Mouse (Mus musculus) testis, adult 2 months (tissue): Measurements from ENCODE around the gene Cdx4. TPM values are rescaled to one million over a fixed set of nuclear protein-coding genes. Genes with fewer than 3 reads are reported as not detected.

Source experiments
- H3K27ac ChIP-seq: fragments of 200-500 bp; 2 replicates; pipeline ENCODE4 v1.5.1; 2012; ENCODE audit warnings: low read depth, low read length; ENCODE audit not compliant: control insufficient read depth, insufficient read depth
- H3K27me3 ChIP-seq: fragments of 200-500 bp; 2 replicates; pipeline ENCODE4 v1.6.1; 2012; ENCODE audit warnings: mild to moderate bottlenecking, low read length, moderate library complexity; ENCODE audit not compliant: control insufficient read depth, insufficient read depth
- H3K36me3 ChIP-seq: fragments of 200-500 bp; 2 replicates; pipeline ENCODE4 v1.6.1; 2012; ENCODE audit warnings: mild to moderate bottlenecking, low read length; ENCODE audit not compliant: control insufficient read depth, insufficient read depth
- H3K4me1 ChIP-seq: fragments of 200-500 bp; 2 replicates; pipeline ENCODE4 v1.6.1; 2012; ENCODE audit warnings: low read length; ENCODE audit not compliant: control insufficient read depth, insufficient read depth
- H3K4me3 ChIP-seq: fragments of 200-500 bp; 2 replicates; pipeline ENCODE4 v1.5.1; 2012; ENCODE audit warnings: low read depth, mild to moderate bottlenecking, low read length, moderate library complexity, mixed read lengths; ENCODE audit not compliant: control insufficient read depth
- CTCF ChIP-seq: fragments of 200-500 bp; IDR thresholded peaks from 2 replicates; pipeline ENCODE4 v1.5.1; 2012; ENCODE audit warnings: low read depth, mild to moderate bottlenecking, inconsistent platforms, low read length, moderate library complexity; ENCODE audit not compliant: control insufficient read depth, insufficient read depth, insufficient replicate concordance
- POLR2A ChIP-seq: fragments of 200-500 bp; IDR thresholded peaks from 2 replicates; pipeline ENCODE4 v1.6.1; 2012; ENCODE audit warnings: low read depth, mild to moderate bottlenecking, inconsistent platforms, low read length, moderate library complexity; ENCODE audit not compliant: control insufficient read depth
- polyA plus RNA-seq: library from polyadenylated mRNA; depleted of rRNA; stranded (reverse); fragments of >200 nt; gene quantifications from 2 replicates; pipeline ENCODE4 v1.2.3, GENCODE M21; 2012; rRNA removed

The Cdx4 gene
- polyA plus RNA-seq, 1 experiment: not detected

DNA sequence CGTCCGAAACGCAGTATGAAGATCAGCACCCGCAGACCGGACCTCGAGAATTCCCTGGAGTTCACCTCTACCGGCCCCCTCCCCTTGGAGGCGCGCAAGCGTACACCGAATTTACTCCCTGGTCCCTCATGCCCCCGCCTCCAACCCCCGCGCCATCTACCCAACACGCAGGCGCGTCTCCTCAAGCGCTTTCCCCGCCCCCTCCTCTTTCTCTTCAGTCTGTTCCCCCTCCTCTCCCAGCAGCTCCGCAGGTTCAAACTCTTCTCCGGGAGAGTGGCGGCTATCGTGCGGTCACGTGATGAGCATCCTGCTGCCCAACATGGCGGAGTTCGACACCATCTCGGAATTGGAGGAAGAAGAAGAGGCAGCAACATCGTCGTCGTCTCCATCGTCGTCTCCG lies 35.1 kb downstream of the Cdx4 start, which contains the start of gene Chic1:
Gene Chic1, plus strand, starts transcription at position 190 of the 400 bp plus-strand sequence.
- H3K27ac ChIP-seq: peak within 1 kb of the TSS; percentile 61
- no peaks in the 10 kb centered on the region for H3K27me3 ChIP-seq
- TF ChIP-seq POLR2A (no peak), CTCF (no peak)
- H3K4me1 ChIP-seq: no peaks in the 10 kb centered on the region
- H3K36me3 ChIP-seq: no peaks in the 10 kb centered on the region
- H3K4me3 ChIP-seq: peak within 1 kb of the TSS; percentile 96

- TF ChIP-seq CTCF (no peak), POLR2A (no peak)
- peak overlapping the region; percentile 96 for H3K4me3 ChIP-seq
- peak overlapping the region; percentile 61 for H3K27ac ChIP-seq
- H3K27me3 ChIP-seq: no peaks in the 10 kb centered on the region
- no peaks in the 10 kb centered on the region for H3K36me3 ChIP-seq
- H3K4me1 ChIP-seq: no peaks in the 10 kb centered on the region
Observed at GRCm38 (mm10) chrX:103356761-103357236, 35.6 kb downstream of the Cdx4 start.

- Histone ChIP-seq H3K4me3 (no peak overlapping the region), H3K27ac (no peak overlapping the region), H3K4me1 (no peaks in the 10 kb centered on the region), H3K36me3 (no peaks in the 10 kb centered on the region), H3K27me3 (no peaks in the 10 kb centered on the region)
- TF ChIP-seq CTCF (no peak), POLR2A (no peak)
Observed at GRCm38 (mm10) chrX:103366201-103366600, 45.0 kb downstream of the Cdx4 start.

DNA sequence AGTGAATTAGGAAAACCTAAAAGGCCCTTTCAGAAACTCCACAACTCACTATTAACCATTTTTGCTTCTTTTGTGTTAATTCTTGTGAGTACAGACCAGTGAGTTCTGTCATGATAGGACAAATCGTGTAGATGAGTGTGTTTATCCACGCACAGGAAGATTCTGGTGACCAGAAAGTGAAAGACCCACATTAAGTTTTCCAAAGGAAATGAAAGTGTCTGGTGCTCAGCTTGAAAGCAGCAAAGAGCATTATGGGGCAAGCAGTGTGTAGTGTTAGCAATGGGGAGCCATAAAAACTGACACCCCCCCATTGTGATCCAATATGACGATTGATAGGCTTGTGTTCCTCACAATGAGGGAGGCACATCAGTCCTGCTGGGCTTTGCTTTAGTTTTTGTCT lies 47.5 kb downstream of the Cdx4 start:
- no peaks in the 10 kb centered on the region for H3K4me1 ChIP-seq
- H3K4me3 ChIP-seq: no peak overlapping the region
- no peaks in the 10 kb centered on the region for H3K27me3 ChIP-seq
- H3K36me3 ChIP-seq: no peaks in the 10 kb centered on the region
- TF ChIP-seq CTCF (no peak), POLR2A (no peak)
- H3K27ac ChIP-seq: no peak overlapping the region

DNA sequence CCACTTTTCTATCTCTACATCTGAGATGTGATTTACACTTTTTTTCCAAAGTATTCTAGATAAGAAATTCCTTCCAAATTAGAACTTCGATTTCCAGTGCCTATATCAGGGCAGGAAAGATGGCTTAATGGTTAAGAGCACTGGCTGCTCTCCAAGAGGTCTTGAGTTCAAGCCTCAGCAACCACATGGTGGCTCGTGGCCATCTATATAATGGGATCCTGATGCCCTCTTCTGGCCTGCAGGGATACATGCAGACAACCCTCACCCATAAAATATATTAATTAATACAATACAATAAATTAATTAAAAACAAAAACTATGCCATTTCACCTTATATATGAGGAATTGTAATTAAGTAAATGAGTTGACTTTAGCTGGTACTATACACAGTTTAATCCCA lies 50.0 kb downstream of the Cdx4 start:
- H3K36me3 ChIP-seq: no peaks in the 10 kb centered on the region
- H3K4me1 ChIP-seq: no peaks in the 10 kb centered on the region
- H3K27me3 ChIP-seq: no peaks in the 10 kb centered on the region
- no peak overlapping the region for H3K4me3 ChIP-seq
- TF ChIP-seq CTCF (no peak), POLR2A (no peak)
- H3K27ac ChIP-seq: no peak overlapping the region

DNA sequence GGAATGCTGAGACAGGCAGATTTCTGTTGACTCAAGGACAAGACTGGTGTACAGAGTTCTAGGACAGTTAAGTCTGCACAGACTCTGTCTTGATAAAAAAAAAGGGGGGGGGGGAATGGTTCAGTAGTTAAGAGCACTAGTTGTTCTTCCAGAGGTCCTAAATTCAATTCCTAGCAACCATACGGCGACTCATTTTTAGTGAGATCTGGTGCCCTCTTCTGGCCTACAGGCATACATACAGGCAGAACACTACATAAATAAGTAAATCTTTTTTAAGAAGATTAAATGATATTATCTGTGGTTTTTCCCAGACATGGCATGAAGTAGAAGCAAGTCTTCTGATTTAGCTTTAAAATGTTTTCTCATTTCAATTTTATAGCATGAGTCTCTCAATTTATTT lies 50.4 kb downstream of the Cdx4 start:
- Histone ChIP-seq H3K36me3 (no peaks in the 10 kb centered on the region), H3K4me3 (no peak overlapping the region), H3K27me3 (no peaks in the 10 kb centered on the region), H3K4me1 (no peaks in the 10 kb centered on the region), H3K27ac (no peak overlapping the region)
- TF ChIP-seq CTCF: no peak
- no peak for TF ChIP-seq POLR2A

DNA sequence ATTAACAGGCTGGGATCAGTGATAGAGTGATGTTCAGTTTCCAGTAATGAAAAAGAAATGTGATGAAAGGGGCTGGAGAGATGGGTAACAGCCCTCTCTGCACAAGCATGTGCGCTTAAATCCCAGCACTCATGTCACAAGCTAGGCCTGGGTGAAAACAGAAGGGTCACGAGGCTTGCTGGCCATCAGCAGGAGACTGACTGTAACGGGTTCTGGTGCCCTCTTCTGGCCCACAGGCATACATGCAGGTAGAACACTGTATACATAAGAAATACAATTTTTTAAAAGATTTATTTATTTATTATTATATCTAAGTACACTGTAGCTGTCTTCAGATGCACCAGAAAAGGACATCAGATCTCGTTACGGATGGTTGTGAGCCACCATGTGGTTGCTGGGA lies 53.1 kb downstream of the Cdx4 start:
- TF ChIP-seq CTCF: no peak
- TF ChIP-seq POLR2A: no peak
- H3K36me3 ChIP-seq: no peaks in the 10 kb centered on the region
- H3K27ac ChIP-seq: no peak overlapping the region
- no peak overlapping the region for H3K4me3 ChIP-seq
- no peaks in the 10 kb centered on the region for H3K4me1 ChIP-seq
- no peaks in the 10 kb centered on the region for H3K27me3 ChIP-seq

Other genes with a start within 250 kb of the Cdx4 start
- gene Nap1l2, start 134.8 kb upstream of the Cdx4 start, polyA plus RNA-seq: 0.06 TPM in 1 of 2 replicates, not detected in the other
- 0.12 and 0.22 TPM in 2 replicates for gene Chic1, start 35.1 kb downstream of the Cdx4 start, polyA plus RNA-seq
- 19.2 and 28.0 TPM in 2 replicates for gene Tsx, start 93.1 kb downstream of the Cdx4 start, polyA plus RNA-seq
- gene Gm26992, start 100.6 kb downstream of the Cdx4 start, polyA plus RNA-seq: 0.31 TPM in 1 of 2 replicates, not detected in the other